Mouse (Mus musculus) CD4-positive, CD25-positive, alpha-beta regulatory T cell, adult 4 months (primary cell): ENCODE results near the gene Trim45. TPM values are rescaled to one million over a fixed set of nuclear protein-coding genes. Genes with fewer than 3 reads are reported as not detected.
A peak's percentile ranks its signal among the peaks of the same experiment; 100 is the strongest.

ENCODE experiments used
- ATAC-seq: one replicate; pipeline ENCODE4 v1.8.0; 2017
- polyA plus RNA-seq, 2 experiments: library from polyadenylated mRNA; unstranded; fragments of 100-300 nt; shearing (Covaris generic); gene quantifications; one replicate each; pipeline ENCODE4 v1.2.1; 2017

Gene Trim45
- polyA plus RNA-seq, 2 experiments from 2014 or later, result 0.91 to 2.2 TPM

GRCm38 (mm10) chr3:100932077-100932944 lies 10.3 kb downstream of the Trim45 start:
- no peak for ATAC-seq

GRCm38 (mm10) chr3:100935521-100935920 lies 13.5 kb downstream of the Trim45 start:
- no peak for ATAC-seq

GRCm38 (mm10) chr3:100936201-100936600 lies 14.2 kb downstream of the Trim45 start:
- no peak for ATAC-seq

GRCm38 (mm10) chr3:100938211-100938610 lies 16.2 kb downstream of the Trim45 start:
- ATAC-seq, result no peak

- ATAC-seq, result no peak
These were observed 18.6 kb downstream of the Trim45 start for GRCm38 (mm10) chr3:100940496-100941037.

GRCm38 (mm10) chr3:100947286-100947685 lies 25.3 kb downstream of the Trim45 start:
- no peak for ATAC-seq

- no peak for ATAC-seq
These were observed 29.5 kb downstream of the Trim45 start for GRCm38 (mm10) chr3:100951531-100951930.

GRCm38 (mm10) chr3:100954616-100955015 lies 32.6 kb downstream of the Trim45 start:
- no peak for ATAC-seq

GRCm38 (mm10) chr3:100961007-100961406 lies 39.0 kb downstream of the Trim45 start:
- ATAC-seq, result no peak

GRCm38 (mm10) chr3:100961501-100961900 lies 39.5 kb downstream of the Trim45 start:
- ATAC-seq, result no peak

- peak; percentile 47 for ATAC-seq
These were observed 42.0 kb downstream of the Trim45 start for GRCm38 (mm10) chr3:100963849-100964542.

GRCm38 (mm10) chr3:100969176-100969917 lies 47.3 kb downstream of the Trim45 start, which contains the start of gene Ttf2:
Gene Ttf2 (minus strand): TSS chr3:100969663.
- peak; percentile 100 for ATAC-seq

- ATAC-seq, result peak; percentile 26
These were observed 51.9 kb downstream of the Trim45 start for GRCm38 (mm10) chr3:100973906-100974305.

- no peak for ATAC-seq
These were observed 57.3 kb downstream of the Trim45 start for GRCm38 (mm10) chr3:100979290-100979689.

Other genes with a start within 250 kb of the Trim45 start
- 10 to 100 TPM; 19.8 to 38.9 TPM for gene Man1a2, start 236.7 kb upstream of the Trim45 start, polyA plus RNA-seq
- not detected for gene Vtcn1, start 96.7 kb upstream of the Trim45 start, polyA plus RNA-seq
- 10 to 100 TPM; 12.8 to 19.0 TPM for gene Ttf2, start 47.5 kb downstream of the Trim45 start, polyA plus RNA-seq
- gene Cd101, start 107.4 kb downstream of the Trim45 start, polyA plus RNA-seq, result 10 to 100 TPM; 19.4 to 43.3 TPM
- 1 to 10 TPM in 1 of 2 experiments, under 1 TPM in 1; 0.73 to 1.0 TPM for gene Ptgfrn, start 188.1 kb downstream of the Trim45 start, polyA plus RNA-seq